Mouse (Mus musculus) spleen, postnatal 4 days (tissue): ENCODE results near the gene Atp10a.

ENCODE experiments used
- DNase-seq, 2 experiments: peaks; one replicate each; pipeline ENCODE4 v3.0.0; 2022; ENCODE audit warnings: low spot score in 2 of 2

Atp10a gene

GRCm38 (mm10) chr7:58690069-58690923 lies 34.3 kb downstream of the Atp10a start:
- DNase-seq: no peak

- DNase-seq: no peak
Measured at GRCm38 (mm10) chr7:58690997-58691596, 35.1 kb downstream of the Atp10a start.

- DNase-seq: no peak
Measured at GRCm38 (mm10) chr7:58692704-58693103, 36.7 kb downstream of the Atp10a start.

DNA sequence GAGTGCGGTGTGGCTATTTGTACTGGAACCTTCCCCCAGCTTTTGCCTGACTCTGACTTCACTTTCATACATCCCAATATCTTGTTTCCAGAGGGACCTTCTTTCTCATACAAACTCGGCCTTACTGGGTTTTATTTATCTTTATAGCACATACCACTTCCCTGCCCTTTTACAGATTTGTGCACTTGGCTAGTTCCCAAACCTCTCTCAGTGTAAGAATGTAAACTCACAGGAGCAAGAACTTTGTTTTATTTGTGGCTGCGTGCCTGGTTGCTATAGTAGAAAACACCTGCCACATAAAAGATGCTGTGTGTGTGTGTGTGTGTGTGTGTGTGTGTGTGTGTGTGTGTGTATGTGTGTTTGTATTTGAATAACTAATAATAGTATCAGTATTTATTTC lies 37.4 kb downstream of the Atp10a start:
- DNase-seq: no peak

- no peak for DNase-seq
Measured at GRCm38 (mm10) chr7:58695661-58696060, 39.7 kb downstream of the Atp10a start.

DNA sequence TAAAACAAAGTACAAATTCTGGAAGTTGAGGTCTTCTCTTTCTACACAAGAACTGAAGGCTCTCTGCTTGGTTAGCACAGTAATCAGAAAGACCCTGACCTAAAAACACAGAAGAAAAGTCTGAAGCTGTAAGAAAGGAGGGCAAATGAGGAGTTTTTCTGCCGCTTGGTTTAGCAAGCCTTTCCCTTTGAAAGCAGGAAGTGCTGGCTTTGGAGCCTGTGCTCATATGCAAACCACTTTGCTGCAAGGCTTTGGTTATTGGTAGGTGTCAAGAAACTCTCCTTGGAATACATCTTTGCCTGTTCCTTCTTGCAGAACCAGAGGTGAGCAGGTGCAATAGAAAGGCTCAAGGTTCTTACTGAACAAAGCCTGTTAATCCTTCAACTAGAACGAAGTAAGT lies 41.1 kb downstream of the Atp10a start:
- no peak for DNase-seq

DNA sequence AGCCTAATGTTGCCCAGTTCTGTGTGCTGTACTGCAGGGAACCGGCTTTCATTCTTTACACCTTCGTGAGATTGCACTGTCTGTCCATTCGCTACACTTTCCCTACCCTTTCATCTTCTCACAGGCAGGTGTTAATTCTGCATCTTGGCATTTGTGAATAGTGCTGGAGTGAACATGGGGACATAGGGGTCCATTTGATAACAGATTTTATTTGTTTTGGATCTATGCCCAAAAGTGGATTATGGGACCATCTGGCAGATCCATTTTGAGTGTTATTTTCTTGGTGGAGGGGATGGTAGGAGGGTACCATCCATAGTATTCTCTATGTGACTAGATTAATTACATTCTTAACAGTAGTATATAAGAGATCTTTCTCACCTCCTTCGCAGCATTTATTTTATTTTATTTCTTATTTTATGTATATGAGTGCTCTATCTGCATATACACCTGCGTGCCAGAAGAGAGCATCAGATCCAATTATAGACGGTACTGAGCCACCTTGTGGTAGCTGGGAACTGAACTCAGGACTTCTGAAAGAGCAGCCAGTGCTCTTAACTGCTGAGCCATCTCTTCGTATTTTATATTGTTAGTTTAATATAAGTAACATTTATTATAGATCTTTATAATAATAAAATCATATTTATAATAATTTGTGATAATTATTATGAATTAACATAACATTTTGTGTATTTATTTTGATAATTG lies 42.9 kb downstream of the Atp10a start:
- no peak for DNase-seq

- no peak for DNase-seq
Measured at GRCm38 (mm10) chr7:58701311-58701710, 45.3 kb downstream of the Atp10a start.

GRCm38 (mm10) chr7:58705158-58705557 lies 49.2 kb downstream of the Atp10a start:
- DNase-seq: no peak

DNA sequence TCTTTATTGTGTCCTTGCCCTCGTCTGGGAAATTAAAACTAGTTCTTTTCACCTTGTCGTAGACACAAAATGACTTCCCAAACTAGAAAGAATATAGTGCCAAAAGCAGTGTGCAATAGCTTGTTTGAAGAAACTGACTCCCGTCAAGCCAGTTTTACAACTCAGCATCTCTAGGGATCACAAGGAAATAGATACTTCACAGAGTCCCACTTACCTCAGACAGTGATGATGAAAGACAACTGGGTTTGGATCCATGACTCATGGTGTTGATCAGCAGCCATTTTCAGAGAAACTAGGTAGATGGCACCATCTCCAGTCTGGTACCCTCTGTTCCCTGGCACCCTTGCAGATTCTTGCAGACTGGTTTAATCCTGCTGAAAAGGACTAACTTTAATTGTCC lies 53.3 kb downstream of the Atp10a start:
- DNase-seq: no peak

DNA sequence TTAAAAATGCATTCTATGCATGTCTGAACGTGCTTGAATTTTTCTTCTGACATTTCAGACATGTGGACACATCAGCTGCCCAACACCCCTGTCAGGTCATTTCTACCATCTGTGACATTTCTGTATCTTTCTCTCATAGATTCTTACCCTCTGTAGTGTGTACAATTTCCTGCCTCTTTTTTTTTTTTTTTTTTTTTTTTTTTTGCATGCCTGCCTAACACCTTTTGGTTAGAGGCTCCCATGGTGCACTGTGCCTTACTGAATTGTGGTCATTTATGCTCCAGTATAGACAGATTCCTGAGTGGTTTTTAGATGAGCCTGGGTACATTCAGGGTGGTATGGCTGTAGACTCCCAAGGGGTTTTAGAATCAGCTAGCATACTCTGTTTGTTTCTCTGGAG lies 54.3 kb downstream of the Atp10a start:
- DNase-seq: no peak

- no peak for DNase-seq
Measured at GRCm38 (mm10) chr7:58711811-58712210, 55.8 kb downstream of the Atp10a start.

GRCm38 (mm10) chr7:58715576-58716144 lies 59.7 kb downstream of the Atp10a start:
- DNase-seq: no peak

- no peak for DNase-seq
Measured at GRCm38 (mm10) chr7:58716626-58717025, 60.7 kb downstream of the Atp10a start.

DNA sequence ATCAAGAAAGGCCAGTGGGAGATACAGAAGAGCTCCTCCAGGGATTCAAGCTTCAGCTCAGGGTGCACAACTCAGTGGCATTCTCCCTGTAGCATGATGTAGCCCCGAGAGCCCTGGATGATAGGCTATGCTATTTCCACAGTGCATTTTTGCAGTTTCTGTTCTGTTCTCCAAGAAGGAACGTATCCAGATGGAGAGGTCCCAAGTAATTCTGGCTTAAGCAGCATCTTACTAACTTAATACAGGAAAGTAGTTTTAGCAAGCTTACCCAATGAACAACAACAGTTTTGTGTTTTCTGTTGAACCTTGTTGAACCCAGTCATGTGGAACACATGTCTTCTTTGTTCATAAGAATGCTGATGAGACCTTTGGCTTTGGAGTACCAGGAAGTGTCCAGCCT lies 62.6 kb downstream of the Atp10a start:
- DNase-seq: no peak

DNA sequence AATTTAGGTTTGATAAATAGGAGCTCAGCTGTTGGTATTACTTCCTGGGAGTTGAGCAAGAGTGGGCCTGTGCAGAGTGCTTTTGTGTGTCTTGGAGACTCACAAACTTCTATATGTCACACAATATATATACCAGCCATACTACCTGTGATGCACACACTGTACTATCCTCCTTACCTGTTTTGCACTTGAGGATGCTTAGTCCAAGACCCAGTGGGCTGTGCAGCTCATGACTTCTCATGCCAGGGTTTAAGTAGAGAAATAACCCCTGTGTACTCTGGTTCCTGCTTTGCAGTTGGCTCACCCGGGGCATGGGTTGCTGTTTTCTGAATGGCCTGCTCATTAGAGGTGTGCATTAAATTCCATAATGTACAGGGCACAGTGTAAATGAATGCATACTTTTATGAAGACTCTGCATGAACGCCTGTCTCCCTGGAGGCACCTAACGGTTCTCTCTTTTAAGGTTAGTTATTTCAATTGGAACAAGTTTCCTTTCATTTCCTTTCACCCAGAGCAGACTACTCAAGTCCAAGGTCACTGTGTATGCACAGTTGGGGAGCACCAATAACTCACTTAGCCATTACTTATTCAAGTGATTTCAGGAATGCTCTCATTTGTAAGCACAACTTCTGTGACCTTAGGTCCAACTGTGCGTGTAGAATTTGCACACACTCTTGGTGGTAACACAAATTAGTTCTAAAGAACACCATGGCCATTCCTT lies 63.4 kb downstream of the Atp10a start:
- DNase-seq: no peak

GRCm38 (mm10) chr7:58722250-58722649 lies 66.3 kb downstream of the Atp10a start:
- DNase-seq: no peak

GRCm38 (mm10) chr7:58730201-58730600 lies 74.2 kb downstream of the Atp10a start:
- DNase-seq: no peak

GRCm38 (mm10) chr7:58730831-58731230 lies 74.9 kb downstream of the Atp10a start:
- DNase-seq: no peak

DNA sequence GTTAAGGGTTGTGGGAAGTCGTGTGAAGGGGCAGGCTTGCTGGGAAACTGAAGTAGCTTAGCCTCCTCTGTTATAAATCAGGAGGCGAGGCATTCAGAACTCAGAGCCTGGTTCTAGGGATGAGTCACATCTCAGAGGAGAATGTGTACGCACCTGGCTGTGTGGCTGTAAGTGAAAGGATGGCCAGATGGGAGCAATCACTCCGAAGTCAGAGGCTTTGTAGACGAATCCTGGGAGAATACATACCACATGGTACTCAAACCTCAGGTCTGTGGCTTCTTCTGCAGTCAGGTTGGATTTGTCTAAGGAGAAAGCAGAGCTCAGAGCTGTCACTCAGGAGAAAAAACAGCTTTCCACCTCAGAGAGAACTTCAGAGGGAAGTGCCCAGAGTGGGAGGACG lies 76.4 kb downstream of the Atp10a start:
- DNase-seq: no peak

DNA sequence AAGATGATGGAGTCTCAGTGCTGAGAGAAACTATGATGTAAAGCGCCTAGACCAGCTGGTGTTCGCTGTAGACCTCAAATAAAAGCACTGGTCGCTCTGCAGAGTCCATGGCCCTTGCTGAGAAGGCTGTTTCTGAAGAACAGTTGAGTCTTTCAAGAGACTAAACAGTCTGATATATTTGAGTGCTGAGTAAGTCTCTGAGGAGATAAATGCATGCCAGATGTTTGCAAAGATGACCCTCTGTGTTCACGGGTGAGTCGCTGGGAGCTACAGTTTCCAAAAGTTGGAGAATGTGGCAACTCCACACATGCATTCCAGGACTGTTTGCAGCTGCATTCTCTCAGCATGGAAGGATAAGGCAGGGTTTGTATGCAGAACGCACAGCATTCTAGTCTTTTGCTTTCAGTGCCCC lies 77.5 kb downstream of the Atp10a start:
- no peak for DNase-seq
